Mouse (Mus musculus): ENCODE measurements at regions not wholly inside any gene's neighbourhood (a gene's known extent, or its start where the extent isn't known, plus 50 kb on each side); places are given as distances from the start of the nearest gene placed in this dataset.
"Not testable (repeated sequence)": the region's sequence is repeated elsewhere in the genome, so short reads cannot be mapped to it uniquely, and the experiment has no call there.

GRCm38 (mm10) chr3:11212290-11212912 is 876.9 kb upstream of the Gm38303 start:
- TF ChIP-seq GATA1 (IDR thresholded peaks at IDR 0.05; ENCODE audit: borderline replicate concordance, low read length); FLI1 (IDR thresholded peaks at IDR 0.05; ENCODE audit: low read length): not testable (repeated sequence)
